Mouse (Mus musculus): ENCODE data around the gene Aagab.

Gene Aagab

GRCm38 (mm10) chr9:63606594-63606993 is 4.1 kb downstream of the Aagab start:
- peak; percentile 59 for DNase-seq (ENCODE audit: low read depth, low spot score)

- DNase-seq (ENCODE audit: low read depth, low spot score) = peak; percentile 85
These were observed 5.5 kb downstream of the Aagab start for GRCm38 (mm10) chr9:63608006-63608405.

GRCm38 (mm10) chr9:63609246-63609645 is 6.8 kb downstream of the Aagab start:
- DNase-seq (ENCODE audit: low read depth, low spot score) = peak; percentile 3

GRCm38 (mm10) chr9:63609776-63610175 is 7.3 kb downstream of the Aagab start:
- peak; percentile 20 for DNase-seq (ENCODE audit: low read depth, low spot score)

- peak; percentile 54 for DNase-seq (ENCODE audit: low read depth, low spot score)
These were observed 7.8 kb downstream of the Aagab start for GRCm38 (mm10) chr9:63610231-63610630.

GRCm38 (mm10) chr9:63610841-63611366 is 8.4 kb downstream of the Aagab start:
- DNase-seq (ENCODE audit: low read depth, low spot score) = peak; percentile 98

GRCm38 (mm10) chr9:63611967-63612366 is 9.5 kb downstream of the Aagab start:
- DNase-seq (ENCODE audit: low read depth, low spot score) = no peak

GRCm38 (mm10) chr9:63612565-63613515 is 10.4 kb downstream of the Aagab start:
- no peak for DNase-seq (ENCODE audit: low read depth, low spot score)

- DNase-seq (ENCODE audit: low read depth, low spot score) = peak; percentile 23
These were observed 11.1 kb downstream of the Aagab start for GRCm38 (mm10) chr9:63613569-63613968.

- no peak for DNase-seq (ENCODE audit: low read depth, low spot score)
These were observed 11.8 kb downstream of the Aagab start for GRCm38 (mm10) chr9:63614018-63614985.

GRCm38 (mm10) chr9:63617967-63618366 is 15.5 kb downstream of the Aagab start:
- no peak for DNase-seq (ENCODE audit: low read depth, low spot score)

- no peak for DNase-seq (ENCODE audit: low read depth, low spot score)
These were observed 21.6 kb downstream of the Aagab start for GRCm38 (mm10) chr9:63623895-63624569.

GRCm38 (mm10) chr9:63625090-63625756 is 22.8 kb downstream of the Aagab start:
- DNase-seq (ENCODE audit: low read depth, low spot score) = no peak

- no peak for DNase-seq (ENCODE audit: low read depth, low spot score)
These were observed 29.6 kb downstream of the Aagab start for GRCm38 (mm10) chr9:63632045-63632444.

GRCm38 (mm10) chr9:63632924-63633323 is 30.5 kb downstream of the Aagab start:
- DNase-seq (ENCODE audit: low read depth, low spot score) = no peak

- no peak for DNase-seq (ENCODE audit: low read depth, low spot score)
These were observed 30.9 kb downstream of the Aagab start for GRCm38 (mm10) chr9:63633334-63633733.

GRCm38 (mm10) chr9:63636113-63636512 is 33.7 kb downstream of the Aagab start:
- no peak for DNase-seq (ENCODE audit: low read depth, low spot score)

- no peak for DNase-seq (ENCODE audit: low read depth, low spot score)
These were observed 39.7 kb downstream of the Aagab start for GRCm38 (mm10) chr9:63641983-63642646.

GRCm38 (mm10) chr9:63644011-63644410 is 41.6 kb downstream of the Aagab start:
- DNase-seq (ENCODE audit: low read depth, low spot score) = no peak

GRCm38 (mm10) chr9:63645084-63645483 is 42.6 kb downstream of the Aagab start:
- DNase-seq (ENCODE audit: low read depth, low spot score) = no peak
